ENCODE assay signal across 8 mouse cellular contexts in the genomic region with DNA sequence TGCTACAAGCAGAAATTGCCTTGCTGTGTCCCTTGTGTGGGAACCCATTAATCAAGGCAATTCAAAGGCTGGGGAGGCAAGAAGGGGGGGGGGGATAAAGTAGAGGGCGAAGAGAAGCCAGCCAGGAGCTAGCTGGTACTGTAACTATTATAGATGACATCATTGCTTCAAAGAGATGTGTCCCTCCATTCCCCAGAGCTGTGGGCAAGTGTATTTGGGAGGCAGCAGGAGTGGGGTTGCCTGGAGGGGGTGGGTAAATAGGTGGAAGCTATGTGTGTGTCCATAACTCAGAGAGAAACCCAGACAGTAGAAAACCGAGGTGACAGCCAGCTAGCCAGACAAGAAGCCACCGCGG. TPM values are rescaled to one million over a fixed set of nuclear protein-coding genes. Genes with fewer than 3 reads are reported as not detected.
A peak's percentile ranks its signal among the peaks of the same experiment; 100 is the strongest.
DNase-seq lines count a peak whose midpoint lies in the region; ATAC-seq and TF ChIP-seq lines count a peak whose summit lies in the region.

No protein-coding gene starts in this region.

- peaks cover 20% of the 10 kb centered on the region for H3K4me1 ChIP-seq in heart, embryonic 15.5 days (replicated peaks)
- H3K4me1 ChIP-seq in embryonic facial prominence, embryonic 10.5 days, result peaks cover 20% of the 10 kb centered on the region
- H3K4me1 ChIP-seq in intestine, embryonic 14.5 days (replicated peaks; ENCODE audit: control insufficient read depth, insufficient read depth, low read length), result no peaks in the 10 kb centered on the region; the same call in none of the 2 replicates
- peaks cover 16% of the 10 kb centered on the region; the same call in 1 of the 2 replicates for H3K4me1 ChIP-seq in midbrain, postnatal 0 days (ENCODE audit: insufficient read depth, low read length)

- no peak overlapping the region for H3K9ac ChIP-seq in heart, embryonic 15.5 days
- H3K9ac ChIP-seq in intestine, embryonic 14.5 days (ENCODE audit: low read length), result no peak overlapping the region
- peak overlapping the region; percentile 76 for H3K9ac ChIP-seq in midbrain, postnatal 0 days (replicated peaks; ENCODE audit: low read length, poor library complexity, severe bottlenecking)

- no peak for DNase-seq in heart, postnatal 4 days
- no peak for DNase-seq in embryonic facial prominence, embryonic 10.5 days (ENCODE audit: low spot score)
- no peak for DNase-seq in intestine, embryonic 14.5 days (ENCODE audit: low spot score)
- DNase-seq in midbrain, postnatal 0 days (ENCODE audit: low spot score), result no peak
- no peak for DNase-seq in ovary, adult 18-20 months (ENCODE audit: low spot score)
- no peak for DNase-seq in cerebellum, adult 11-12 months
- no peak for DNase-seq in adrenal gland, adult 18-20 months (ENCODE audit: low spot score in 2 of 2)

- peak overlapping the region; percentile 38 for H3K4me3 ChIP-seq in heart, embryonic 15.5 days
- H3K4me3 ChIP-seq in embryonic facial prominence, embryonic 10.5 days, result peak overlapping the region; percentile 55
- H3K4me3 ChIP-seq in intestine, embryonic 14.5 days (ENCODE audit: low read depth, low read length), result peak overlapping the region; percentile 25; the same call in 1 of the 2 replicates
- H3K4me3 ChIP-seq in midbrain, postnatal 0 days (ENCODE audit: low read depth, low read length), result peak overlapping the region; percentile 68

- no peak for ATAC-seq in heart, embryonic 15.5 days (replicated peaks; ENCODE audit: insufficient number of reproducible peaks, insufficient read depth, low FRiP score, low read depth)
- no peak; the same call in 1 of the 2 replicates for ATAC-seq in intestine, embryonic 14.5 days (replicated peaks; ENCODE audit: low FRiP score, low TSS enrichment, low read depth)
- ATAC-seq in midbrain, postnatal 0 days (ENCODE audit: low FRiP score), result peak; percentile 79

- H3K36me3 ChIP-seq in heart, embryonic 15.5 days, result no peaks in the 10 kb centered on the region
- H3K36me3 ChIP-seq in embryonic facial prominence, embryonic 10.5 days (replicated peaks), result no peaks in the 10 kb centered on the region
- no peaks in the 10 kb centered on the region for H3K36me3 ChIP-seq in intestine, embryonic 14.5 days (ENCODE audit: control insufficient read depth, insufficient read depth, low read length)
- H3K36me3 ChIP-seq in midbrain, postnatal 0 days (ENCODE audit: insufficient read depth, low read length), result 0 out of 2 replicates have a peak, but pooled peaks cover 2% of the 10 kb centered on the region

- peak overlapping the region; percentile 73 for H3K4me2 ChIP-seq in heart, embryonic 15.5 days
- H3K4me2 ChIP-seq in intestine, embryonic 14.5 days (ENCODE audit: low read length), result peak overlapping the region; percentile 52
- peak overlapping the region; percentile 69 for H3K4me2 ChIP-seq in midbrain, postnatal 0 days (ENCODE audit: low read depth, low read length, poor library complexity, severe bottlenecking)

- no peaks in the 10 kb centered on the region for H3K9me3 ChIP-seq in heart, embryonic 15.5 days (replicated peaks)
- H3K9me3 ChIP-seq in embryonic facial prominence, embryonic 10.5 days, result no peaks in the 10 kb centered on the region
- H3K9me3 ChIP-seq in intestine, embryonic 14.5 days (ENCODE audit: control insufficient read depth, low read length), result no peaks in the 10 kb centered on the region
- no peaks in the 10 kb centered on the region for H3K9me3 ChIP-seq in midbrain, postnatal 0 days (ENCODE audit: low read length)

- no peak overlapping the region for H3K27ac ChIP-seq in heart, embryonic 15.5 days
- H3K27ac ChIP-seq in embryonic facial prominence, embryonic 10.5 days (replicated peaks), result no peak overlapping the region
- no peak overlapping the region for H3K27ac ChIP-seq in intestine, embryonic 14.5 days (ENCODE audit: low read depth)
- peak overlapping the region; percentile 88 for H3K27ac ChIP-seq in midbrain, postnatal 0 days (ENCODE audit: low read depth, low read length)

- peaks cover 26% of the 10 kb centered on the region for H3K27me3 ChIP-seq in heart, embryonic 15.5 days
- peaks cover 35% of the 10 kb centered on the region for H3K27me3 ChIP-seq in embryonic facial prominence, embryonic 10.5 days (replicated peaks; ENCODE audit: low read depth, poor library complexity, severe bottlenecking)
- H3K27me3 ChIP-seq in intestine, embryonic 14.5 days (replicated peaks; ENCODE audit: control insufficient read depth, insufficient read depth, low read length), result peaks cover 19% of the 10 kb centered on the region
- no peaks in the 10 kb centered on the region for H3K27me3 ChIP-seq in midbrain, postnatal 0 days (ENCODE audit: insufficient read depth, low read length)

- 5% methylated on average over 4 of the region's 4 CpGs for WGBS in heart, embryonic 15.5 days
- 6% methylated on average over 4 of the region's 4 CpGs for WGBS in embryonic facial prominence, embryonic 10.5 days
- WGBS in intestine, embryonic 14.5 days, result 6% methylated on average over 4 of the region's 4 CpGs
- WGBS in midbrain, postnatal 0 days, result 2% methylated on average over 4 of the region's 4 CpGs

- TF ChIP-seq CTCF in midbrain, postnatal 0 days (IDR thresholded peaks at IDR 0.05), result no peak

RNA-seq across cellular contexts. Expression of a gene that starts 0.3 kb away (rescaled TPM):
- polyA plus RNA-seq in heart, embryonic 15.5 days (2015; fragmentation: Nextera tagmentation; extraction: Ambion mirVana), result 1.5 and 5.2 TPM in 2 replicates
- under 1 TPM; 0.67 to 0.99 TPM for total RNA-seq in heart, postnatal 4 days (2021)
- 2.2 and 2.7 TPM in 2 replicates for polyA plus RNA-seq in embryonic facial prominence, embryonic 10.5 days (2016; fragmentation: Nextera tagmentation; extraction: Ambion mirVana)
- 6.9 and 9.1 TPM in 2 replicates for polyA plus RNA-seq in intestine, embryonic 14.5 days (2014; fragmentation: Nextera tagmentation; extraction: Ambion mirVana)
- 235 and 257 TPM in 2 replicates for total RNA-seq in midbrain, postnatal 0 days (2014; rRNA removed)
- 157 and 158 TPM in 2 replicates for polyA plus RNA-seq in midbrain, postnatal 0 days (2015; fragmentation: Nextera tagmentation; extraction: Ambion mirVana)
- total RNA-seq in adrenal gland, adult 18-20 months (2021), result 1 to 10 TPM; 5.1 to 6.7 TPM

Comparison
In these comparisons a context has a peak if more than half of its experiments do, and no peak if none do; other contexts are left out.
1. RNA of a gene that starts 0.3 kb away (polyA plus RNA-seq): 157 to 158 TPM in midbrain, postnatal 0 days; 6.9 to 9.1 TPM in intestine, embryonic 14.5 days, 2.2 to 2.7 TPM in embryonic facial prominence, embryonic 10.5 days and 1.5 to 5.2 TPM in heart, embryonic 15.5 days; every median in the first group is over 10 times any median in the second.
2. Peak in every context shown above with its lines, with median percentiles within 50 percentile points of each other: H3K4me2 ChIP-seq and H3K4me3 ChIP-seq.